Mouse (Mus musculus) neural tube, embryonic 15.5 days (tissue): ENCODE data around the gene Tctex1d1. TPM values are rescaled to one million over a fixed set of nuclear protein-coding genes. Genes with fewer than 3 reads are reported as not detected.

ENCODE experiments used
- ATAC-seq: fragments of 200-750 bp; cut with Nextera tagmentation; 2 replicates; pipeline ENCODE4 v1.8.0; 2017; ENCODE audit warnings: mild to moderate bottlenecking, moderate TSS enrichment, moderate library complexity; ENCODE audit not compliant: low FRiP score
- H3K27ac ChIP-seq: fragments of 300-500 bp; sonication (generic); replicated peaks from 2 replicates; pipeline ENCODE4 v1.5.1; 2015; ENCODE audit warnings: mild to moderate bottlenecking, inconsistent platforms
- H3K27me3 ChIP-seq: fragments of 300-500 bp; sonication (generic); replicated peaks from 2 replicates; pipeline ENCODE4 v1.6.1; 2015; ENCODE audit warnings: inconsistent platforms
- H3K36me3 ChIP-seq: fragments of 300-500 bp; sonication (generic); 2 replicates; pipeline ENCODE4 v1.6.1; 2015; ENCODE audit warnings: inconsistent platforms
- H3K4me1 ChIP-seq: fragments of 300-500 bp; sonication (generic); 2 replicates; pipeline ENCODE4 v1.6.1; 2015; ENCODE audit warnings: inconsistent platforms
- H3K4me2 ChIP-seq: fragments of 300-500 bp; sonication (generic); 2 replicates; pipeline ENCODE4 v1.6.1; 2015; ENCODE audit warnings: inconsistent platforms, mild to moderate bottlenecking, moderate library complexity
- H3K4me3 ChIP-seq: fragments of 300-500 bp; sonication (generic); replicated peaks from 2 replicates; pipeline ENCODE4 v1.5.1; 2015; ENCODE audit warnings: mild to moderate bottlenecking, inconsistent platforms
- H3K9ac ChIP-seq: fragments of 300-500 bp; sonication (generic); replicated peaks from 2 replicates; pipeline ENCODE4 v1.6.1; 2015; ENCODE audit warnings: mild to moderate bottlenecking, inconsistent platforms
- H3K9me3 ChIP-seq: fragments of 300-500 bp; sonication (generic); replicated peaks from 2 replicates; pipeline ENCODE4 v1.6.1; 2016; ENCODE audit warnings: inconsistent platforms
- WGBS: fragments of 180-500 bp; shearing (Covaris S2); methylation state at CpG from one replicate; pipeline ENCODE4 v1.1.7; 2015; ENCODE audit warnings: mixed read lengths; 5-methylcytosine and 5-hydroxymethylcytosine counted together
- polyA plus RNA-seq: library from polyadenylated mRNA; unstranded; fragments of >200 nt; fragmentation: Nextera tagmentation; extraction: Ambion mirVana; gene quantifications from 2 replicates; pipeline ENCODE4 v1.2.1, GENCODE M21; 2015

Gene Tctex1d1
- polyA plus RNA-seq, 1 experiment from 2014 or later: 2.7 TPM

- no peaks in the 10 kb centered on the region for H3K27me3 ChIP-seq
- no peak for ATAC-seq
- 74% methylated on average over 5 of the region's 5 CpGs for WGBS
- no peak overlapping the region for H3K4me2 ChIP-seq
- peaks cover 25% of the 10 kb centered on the region for H3K36me3 ChIP-seq
- no peak overlapping the region for H3K9ac ChIP-seq
- H3K4me1 ChIP-seq: no peaks in the 10 kb centered on the region
- H3K4me3 ChIP-seq: no peak overlapping the region
- no peak overlapping the region for H3K27ac ChIP-seq
- no peaks in the 10 kb centered on the region for H3K9me3 ChIP-seq
Observed at GRCm38 (mm10) chr4:102971159-102971558, 7.2 kb upstream of the Tctex1d1 start.

- ATAC-seq: no peak
Observed at GRCm38 (mm10) chr4:102972071-102972470, 6.3 kb upstream of the Tctex1d1 start.

GRCm38 (mm10) chr4:102974172-102974571, 4.2 kb upstream of the Tctex1d1 start:
- H3K9ac ChIP-seq: no peak overlapping the region
- H3K27ac ChIP-seq: no peak overlapping the region
- H3K36me3 ChIP-seq: 0 out of 2 replicates have a peak, but pooled peaks cover 4% of the 10 kb centered on the region
- H3K27me3 ChIP-seq: no peaks in the 10 kb centered on the region
- WGBS: 76% methylated on average over 5 of the region's 5 CpGs
- H3K4me1 ChIP-seq: peaks cover 12% of the 10 kb centered on the region
- no peaks in the 10 kb centered on the region for H3K9me3 ChIP-seq
- no peak overlapping the region for H3K4me2 ChIP-seq
- ATAC-seq: no peak
- H3K4me3 ChIP-seq: no peak overlapping the region

More at GRCm38 (mm10) chr4:102972071-102972470, 6.3 kb upstream of the Tctex1d1 start:
- H3K27ac ChIP-seq: no peak overlapping the region
- H3K36me3 ChIP-seq: peaks cover 16% of the 10 kb centered on the region
- no peak overlapping the region for H3K9ac ChIP-seq
- WGBS: 82% methylated on average over 3 of the region's 3 CpGs
- no peaks in the 10 kb centered on the region for H3K4me1 ChIP-seq
- H3K4me2 ChIP-seq: no peak overlapping the region
- no peaks in the 10 kb centered on the region for H3K9me3 ChIP-seq
- H3K4me3 ChIP-seq: no peak overlapping the region
- H3K27me3 ChIP-seq: no peaks in the 10 kb centered on the region

DNA sequence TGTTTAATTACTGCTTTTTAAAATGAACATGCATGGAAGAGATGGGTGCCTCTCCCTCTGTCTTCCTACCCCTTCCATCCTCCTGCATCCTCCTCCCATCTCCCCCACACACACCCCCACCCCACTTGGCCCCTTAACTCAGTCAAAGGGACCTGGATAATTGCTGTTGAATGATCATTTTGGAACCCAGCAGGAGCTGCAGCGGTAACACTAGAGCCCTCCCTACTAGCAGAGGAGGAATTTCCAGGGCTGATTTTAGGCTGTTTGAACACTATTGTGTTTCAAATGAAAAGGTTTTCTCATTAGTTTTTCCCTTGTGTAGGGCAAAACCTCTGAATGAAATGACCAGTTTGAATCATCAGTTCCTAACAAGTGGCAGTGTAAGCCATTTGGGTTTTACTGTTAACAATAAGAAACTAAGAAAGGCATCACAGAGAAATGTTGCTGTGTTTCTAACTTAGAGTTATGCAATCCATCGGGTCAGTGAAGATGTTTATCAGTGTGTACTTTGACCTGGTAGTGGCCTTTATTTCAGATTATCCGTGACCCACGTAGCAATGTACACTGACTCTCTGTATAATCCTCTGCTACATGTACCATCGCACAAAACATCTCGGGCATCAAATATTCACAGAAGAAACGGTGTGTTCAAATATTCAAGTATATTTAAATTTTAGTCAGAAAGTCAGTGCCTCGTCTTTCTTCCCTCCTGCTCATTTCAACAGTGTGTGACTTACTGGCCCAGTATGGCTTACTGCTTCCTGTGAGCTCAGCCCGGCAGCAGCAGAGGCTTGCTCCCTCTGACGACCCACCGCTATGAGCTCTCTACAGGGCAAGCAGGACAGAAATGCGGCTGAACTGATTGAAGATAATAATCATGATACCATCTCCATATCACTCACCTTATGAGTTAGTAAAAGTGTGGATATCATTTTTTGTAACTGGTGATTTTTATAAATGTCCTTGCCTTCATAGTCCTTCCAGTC, 1.8 kb upstream of the Tctex1d1 start:
- no peaks in the 10 kb centered on the region for H3K36me3 ChIP-seq
- no peaks in the 10 kb centered on the region for H3K9me3 ChIP-seq
- H3K9ac ChIP-seq: no peak overlapping the region
- H3K27me3 ChIP-seq: no peaks in the 10 kb centered on the region
- H3K4me3 ChIP-seq: no peak overlapping the region
- H3K4me1 ChIP-seq: peaks cover 13% of the 10 kb centered on the region
- H3K4me2 ChIP-seq: no peak overlapping the region
- ATAC-seq: no peak
- WGBS: 26% methylated on average over 12 of the region's 12 CpGs
- H3K27ac ChIP-seq: no peak overlapping the region

DNA sequence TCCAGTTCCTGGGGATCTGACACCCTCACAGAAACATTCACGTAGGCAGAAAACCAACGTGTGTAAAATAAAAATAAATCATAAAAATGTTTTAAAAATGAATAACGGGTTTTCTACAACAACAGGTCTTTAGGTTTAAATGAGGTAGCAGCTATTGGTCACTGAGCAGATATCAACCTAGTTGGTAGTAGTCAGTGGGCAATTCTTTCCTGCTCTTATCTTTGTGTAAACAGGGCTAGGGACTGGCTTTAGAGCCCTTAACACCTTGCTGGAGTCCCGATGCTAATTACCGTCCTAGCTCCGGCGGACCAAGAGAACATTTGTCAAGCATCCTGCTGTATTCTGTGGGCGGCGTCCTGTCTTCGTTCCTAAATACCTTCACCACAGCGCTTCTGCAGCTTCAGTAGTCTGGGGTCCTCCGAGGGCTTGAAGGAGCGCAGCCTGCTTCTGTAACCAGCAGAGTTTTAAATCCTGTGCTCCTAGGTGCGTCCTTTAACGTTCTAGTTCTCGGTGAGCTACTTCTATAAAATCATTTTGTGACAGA, 556 bp upstream of the Tctex1d1 start:
- Histone ChIP-seq H3K27ac (no peak overlapping the region), H3K36me3 (no peaks in the 10 kb centered on the region), H3K4me3 (peak overlapping the region; percentile 33), H3K9me3 (no peaks in the 10 kb centered on the region), H3K27me3 (no peaks in the 10 kb centered on the region), H3K9ac (0 out of 2 replicates have a peak overlapping the region, but pooled peaks have one; percentile 11), H3K4me2 (peak overlapping the region; percentile 76), H3K4me1 (peaks cover 13% of the 10 kb centered on the region)
- WGBS: 10% methylated on average over 16 of the region's 16 CpGs
- ATAC-seq: no peak

GRCm38 (mm10) chr4:102979385-102979784, 979 bp downstream of the Tctex1d1 start:
- Histone ChIP-seq H3K36me3 (no peaks in the 10 kb centered on the region), H3K4me2 (peak overlapping the region; percentile 76), H3K27ac (no peak overlapping the region), H3K9me3 (no peaks in the 10 kb centered on the region), H3K4me3 (no peak overlapping the region), H3K27me3 (no peaks in the 10 kb centered on the region), H3K4me1 (peaks cover 13% of the 10 kb centered on the region), H3K9ac (no peak overlapping the region)
- ATAC-seq: no peak
- 66% methylated on average over 5 of the region's 5 CpGs for WGBS

GRCm38 (mm10) chr4:102981709-102982108, 3.3 kb downstream of the Tctex1d1 start:
- H3K4me2 ChIP-seq: no peak overlapping the region
- H3K27ac ChIP-seq: no peak overlapping the region
- H3K9me3 ChIP-seq: no peaks in the 10 kb centered on the region
- no peak overlapping the region for H3K4me3 ChIP-seq
- ATAC-seq: no peak
- H3K27me3 ChIP-seq: no peaks in the 10 kb centered on the region
- WGBS: 89% methylated on average over 8 of the region's 8 CpGs
- H3K4me1 ChIP-seq: peaks cover 13% of the 10 kb centered on the region
- no peak overlapping the region for H3K9ac ChIP-seq
- H3K36me3 ChIP-seq: no peaks in the 10 kb centered on the region

DNA sequence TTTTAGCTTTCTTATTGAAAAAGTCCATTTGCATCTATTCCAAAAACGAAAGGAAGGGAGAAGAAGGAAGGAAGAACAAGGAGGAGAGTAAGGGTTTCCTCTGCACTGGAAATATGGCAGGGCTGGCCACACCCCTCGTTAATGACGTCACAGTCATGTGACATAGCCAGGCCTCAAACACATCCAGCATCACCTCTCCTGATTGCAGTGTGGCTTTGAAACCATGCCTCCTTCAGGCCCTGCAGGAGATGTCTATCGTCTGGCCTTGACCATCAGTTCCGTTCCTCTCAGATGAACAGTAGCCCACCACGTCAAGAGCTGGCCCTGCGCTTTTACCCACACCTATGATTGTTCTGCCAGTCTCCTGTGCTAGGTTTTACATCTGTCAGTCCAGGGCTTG, 7.8 kb downstream of the Tctex1d1 start:
- WGBS: 76% methylated on average over 7 of the region's 7 CpGs
- ATAC-seq: no peak
- Histone ChIP-seq H3K4me2 (no peak overlapping the region), H3K27ac (no peak overlapping the region), H3K4me3 (no peak overlapping the region), H3K4me1 (no peaks in the 10 kb centered on the region), H3K27me3 (no peaks in the 10 kb centered on the region), H3K36me3 (no peaks in the 10 kb centered on the region), H3K9me3 (no peaks in the 10 kb centered on the region), H3K9ac (no peak overlapping the region)

- WGBS: 3% methylated on average over 2 of the region's 2 CpGs
- ATAC-seq: no peak; the same call in 1 of the 2 replicates
Observed at GRCm38 (mm10) chr4:102986917-102987316, 8.5 kb downstream of the Tctex1d1 start.

DNA sequence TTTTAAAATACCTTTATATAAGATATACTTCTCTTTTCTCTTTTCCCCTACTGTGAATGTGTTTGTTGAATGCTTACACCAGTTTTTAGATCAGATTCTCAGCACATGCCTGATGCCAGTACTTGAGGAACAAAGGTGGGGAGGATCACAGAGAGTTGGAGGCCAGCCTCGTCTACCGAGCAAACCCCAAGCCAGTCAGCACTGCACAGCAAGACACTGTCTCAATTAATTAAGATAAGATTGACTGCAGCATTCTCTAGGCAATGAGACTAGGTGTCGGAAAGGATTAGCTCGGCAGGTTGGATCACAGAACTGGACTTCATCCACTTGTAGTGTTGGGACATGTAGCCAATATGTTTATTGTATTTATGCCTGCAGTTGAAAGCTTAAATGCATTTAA, 8.9 kb downstream of the Tctex1d1 start:
- 43% methylated on average over 4 of the region's 4 CpGs for WGBS
- no peak overlapping the region for H3K4me2 ChIP-seq
- ATAC-seq: no peak

More at GRCm38 (mm10) chr4:102986917-102987316, 8.5 kb downstream of the Tctex1d1 start:
- H3K27ac ChIP-seq: no peak overlapping the region
- H3K4me3 ChIP-seq: no peak overlapping the region
- H3K4me2 ChIP-seq: no peak overlapping the region
- no peak overlapping the region for H3K9ac ChIP-seq
- no peaks in the 10 kb centered on the region for H3K4me1 ChIP-seq
- no peaks in the 10 kb centered on the region for H3K9me3 ChIP-seq
- H3K36me3 ChIP-seq: no peaks in the 10 kb centered on the region
- no peaks in the 10 kb centered on the region for H3K27me3 ChIP-seq

DNA sequence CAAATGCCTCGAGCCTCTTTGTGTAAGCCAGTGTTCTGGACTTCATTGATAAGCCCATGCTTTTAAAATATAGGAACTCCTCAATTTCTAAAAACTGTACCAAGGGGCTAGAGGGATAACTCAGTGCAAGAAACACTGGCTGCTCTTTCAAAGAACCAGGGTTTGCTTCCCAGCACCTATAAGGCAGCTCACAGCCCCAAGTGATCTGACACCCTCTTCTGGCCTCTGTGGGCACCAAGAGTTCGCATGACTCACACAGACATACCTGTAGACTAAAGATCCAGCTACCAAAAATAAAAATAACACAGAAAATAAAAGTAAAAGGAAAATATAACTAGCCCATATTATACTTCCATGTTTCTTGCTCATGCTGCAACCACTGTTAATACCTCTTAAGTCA, 9.3 kb downstream of the Tctex1d1 start:
- H3K9me3 ChIP-seq: no peaks in the 10 kb centered on the region
- no peak for ATAC-seq
- H3K36me3 ChIP-seq: no peaks in the 10 kb centered on the region
- no peak overlapping the region for H3K27ac ChIP-seq
- H3K4me1 ChIP-seq: no peaks in the 10 kb centered on the region
- H3K4me2 ChIP-seq: no peak overlapping the region
- no peak overlapping the region for H3K9ac ChIP-seq
- no peak overlapping the region for H3K4me3 ChIP-seq
- H3K27me3 ChIP-seq: no peaks in the 10 kb centered on the region
- WGBS: 79% methylated on average over 2 of the region's 2 CpGs

More for the DNA sequence above, 8.9 kb downstream of the Tctex1d1 start:
- no peaks in the 10 kb centered on the region for H3K27me3 ChIP-seq
- no peaks in the 10 kb centered on the region for H3K4me1 ChIP-seq
- no peaks in the 10 kb centered on the region for H3K36me3 ChIP-seq
- H3K9me3 ChIP-seq: no peaks in the 10 kb centered on the region
- no peak overlapping the region for H3K4me3 ChIP-seq
- no peak overlapping the region for H3K9ac ChIP-seq
- H3K27ac ChIP-seq: no peak overlapping the region

GRCm38 (mm10) chr4:102988526-102988925, 10.1 kb downstream of the Tctex1d1 start:
- WGBS: 82% methylated on average over 6 of the region's 6 CpGs

More at GRCm38 (mm10) chr4:102988526-102988925, 10.1 kb downstream of the Tctex1d1 start:
- Histone ChIP-seq H3K4me2 (no peak overlapping the region), H3K27me3 (no peaks in the 10 kb centered on the region), H3K4me3 (no peak overlapping the region), H3K36me3 (no peaks in the 10 kb centered on the region), H3K4me1 (no peaks in the 10 kb centered on the region), H3K9ac (no peak overlapping the region), H3K27ac (no peak overlapping the region), H3K9me3 (no peaks in the 10 kb centered on the region)
- ATAC-seq: no peak
